Mouse (Mus musculus): ENCODE data around the gene Cyp26c1. TPM values are rescaled to one million over a fixed set of nuclear protein-coding genes. Genes with fewer than 3 reads are reported as not detected.

Gene Cyp26c1
- polyA plus RNA-seq, 1 experiment from 2014 or later = not detected

GRCm38 (mm10) chr19:37716524-37717175, 31.3 kb downstream of the Cyp26c1 start:
- ATAC-seq (ENCODE audit: low FRiP score) (no peak), DNase-seq (ENCODE audit: low spot score) (no peak)
- Histone ChIP-seq H3K27me3 (ENCODE audit: control insufficient read depth, insufficient read depth, low read length) (no peaks in the 10 kb centered on the region), H3K27ac (no peak overlapping the region), H3K4me1 (replicated peaks; ENCODE audit: control insufficient read depth, insufficient read depth, low read length) (no peaks in the 10 kb centered on the region), H3K36me3 (replicated peaks; ENCODE audit: control insufficient read depth, insufficient read depth) (no peaks in the 10 kb centered on the region), H3K4me3 (replicated peaks; ENCODE audit: low read length) (no peak overlapping the region), H3K9me3 (ENCODE audit: control insufficient read depth, low read length) (no peaks in the 10 kb centered on the region), H3K4me2 (replicated peaks) (no peak overlapping the region), H3K9ac (no peak overlapping the region)
- WGBS = 88% methylated on average over 12 of the region's 12 CpGs

- Histone ChIP-seq H3K27me3 (ENCODE audit: control insufficient read depth, insufficient read depth, low read length) (no peaks in the 10 kb centered on the region), H3K4me2 (replicated peaks) (no peak overlapping the region), H3K4me1 (replicated peaks; ENCODE audit: control insufficient read depth, insufficient read depth, low read length) (no peaks in the 10 kb centered on the region), H3K9me3 (ENCODE audit: control insufficient read depth, low read length) (no peaks in the 10 kb centered on the region), H3K4me3 (replicated peaks; ENCODE audit: low read length) (no peak overlapping the region), H3K36me3 (replicated peaks; ENCODE audit: control insufficient read depth, insufficient read depth) (no peaks in the 10 kb centered on the region), H3K9ac (no peak overlapping the region), H3K27ac (no peak overlapping the region)
- WGBS = 36% methylated on average over 1 of the region's 1 CpGs
- no peak for DNase-seq (ENCODE audit: low spot score)
- ATAC-seq (ENCODE audit: low FRiP score) = no peak
Measured at GRCm38 (mm10) chr19:37719166-37719565, 33.8 kb downstream of the Cyp26c1 start.

- Histone ChIP-seq H3K9me3 (ENCODE audit: control insufficient read depth, low read length) (no peaks in the 10 kb centered on the region), H3K4me2 (replicated peaks) (no peak overlapping the region), H3K36me3 (replicated peaks; ENCODE audit: control insufficient read depth, insufficient read depth) (no peaks in the 10 kb centered on the region), H3K4me1 (replicated peaks; ENCODE audit: control insufficient read depth, insufficient read depth, low read length) (no peaks in the 10 kb centered on the region), H3K27ac (no peak overlapping the region), H3K4me3 (replicated peaks; ENCODE audit: low read length) (no peak overlapping the region), H3K9ac (no peak overlapping the region), H3K27me3 (ENCODE audit: control insufficient read depth, insufficient read depth, low read length) (no peaks in the 10 kb centered on the region)
- WGBS = 97% methylated on average over 5 of the region's 5 CpGs
- ATAC-seq (ENCODE audit: low FRiP score) = no peak
- DNase-seq (ENCODE audit: low spot score) = no peak
Measured at GRCm38 (mm10) chr19:37724591-37724990, 39.2 kb downstream of the Cyp26c1 start.

GRCm38 (mm10) chr19:37726585-37726984, 41.2 kb downstream of the Cyp26c1 start:
- Histone ChIP-seq H3K9ac (no peak overlapping the region), H3K27me3 (ENCODE audit: control insufficient read depth, insufficient read depth, low read length) (no peaks in the 10 kb centered on the region), H3K9me3 (ENCODE audit: control insufficient read depth, low read length) (no peaks in the 10 kb centered on the region), H3K4me1 (replicated peaks; ENCODE audit: control insufficient read depth, insufficient read depth, low read length) (no peaks in the 10 kb centered on the region), H3K27ac (no peak overlapping the region), H3K4me3 (replicated peaks; ENCODE audit: low read length) (no peak overlapping the region), H3K4me2 (replicated peaks) (no peak overlapping the region), H3K36me3 (replicated peaks; ENCODE audit: control insufficient read depth, insufficient read depth) (no peaks in the 10 kb centered on the region)
- WGBS = 90% methylated on average over 7 of the region's 7 CpGs
- DNase-seq (ENCODE audit: low spot score) = no peak
- ATAC-seq (ENCODE audit: low FRiP score) = no peak

- Histone ChIP-seq H3K27ac (no peak overlapping the region), H3K9ac (no peak overlapping the region), H3K4me1 (replicated peaks; ENCODE audit: control insufficient read depth, insufficient read depth, low read length) (no peaks in the 10 kb centered on the region), H3K27me3 (ENCODE audit: control insufficient read depth, insufficient read depth, low read length) (no peaks in the 10 kb centered on the region), H3K9me3 (ENCODE audit: control insufficient read depth, low read length) (no peaks in the 10 kb centered on the region), H3K4me2 (replicated peaks) (no peak overlapping the region), H3K4me3 (replicated peaks; ENCODE audit: low read length) (no peak overlapping the region), H3K36me3 (replicated peaks; ENCODE audit: control insufficient read depth, insufficient read depth) (no peaks in the 10 kb centered on the region)
- 93% methylated on average over 2 of the region's 2 CpGs for WGBS
- ATAC-seq (ENCODE audit: low FRiP score) (no peak), DNase-seq (ENCODE audit: low spot score) (no peak)
Measured at GRCm38 (mm10) chr19:37727366-37727765, 42.0 kb downstream of the Cyp26c1 start.

GRCm38 (mm10) chr19:37735426-37735825, 50.0 kb downstream of the Cyp26c1 start:
- H3K27ac ChIP-seq = no peak overlapping the region
- no peak for ATAC-seq (ENCODE audit: low FRiP score)

GRCm38 (mm10) chr19:37738575-37738974, 53.2 kb downstream of the Cyp26c1 start:
- WGBS = 90% methylated on average over 3 of the region's 3 CpGs
- no peak overlapping the region for H3K4me3 ChIP-seq (replicated peaks; ENCODE audit: low read length)
- no peaks in the 10 kb centered on the region for H3K9me3 ChIP-seq (ENCODE audit: control insufficient read depth, low read length)
- DNase-seq (ENCODE audit: low spot score) = no peak
- no peak overlapping the region for H3K4me2 ChIP-seq (replicated peaks)
- ATAC-seq (ENCODE audit: low FRiP score) = no peak
- H3K36me3 ChIP-seq (replicated peaks; ENCODE audit: control insufficient read depth, insufficient read depth) = no peaks in the 10 kb centered on the region
- no peak overlapping the region for H3K9ac ChIP-seq
- H3K27me3 ChIP-seq (ENCODE audit: control insufficient read depth, insufficient read depth, low read length) = no peaks in the 10 kb centered on the region
- no peak overlapping the region for H3K27ac ChIP-seq
- no peaks in the 10 kb centered on the region for H3K4me1 ChIP-seq (replicated peaks; ENCODE audit: control insufficient read depth, insufficient read depth, low read length)

More at GRCm38 (mm10) chr19:37735426-37735825, 50.0 kb downstream of the Cyp26c1 start:
- Histone ChIP-seq H3K4me1 (replicated peaks; ENCODE audit: control insufficient read depth, insufficient read depth, low read length) (no peaks in the 10 kb centered on the region), H3K4me2 (replicated peaks) (no peak overlapping the region), H3K36me3 (replicated peaks; ENCODE audit: control insufficient read depth, insufficient read depth) (no peaks in the 10 kb centered on the region), H3K9me3 (ENCODE audit: control insufficient read depth, low read length) (no peaks in the 10 kb centered on the region), H3K4me3 (replicated peaks; ENCODE audit: low read length) (no peak overlapping the region), H3K27me3 (ENCODE audit: control insufficient read depth, insufficient read depth, low read length) (no peaks in the 10 kb centered on the region), H3K9ac (no peak overlapping the region)
- WGBS = 90% methylated on average over 8 of the region's 8 CpGs
- no peak for DNase-seq (ENCODE audit: low spot score)

GRCm38 (mm10) chr19:37740043-37740442, 54.7 kb downstream of the Cyp26c1 start:
- WGBS = 84% methylated on average over 7 of the region's 7 CpGs
- Histone ChIP-seq H3K4me1 (replicated peaks; ENCODE audit: control insufficient read depth, insufficient read depth, low read length) (no peaks in the 10 kb centered on the region), H3K36me3 (replicated peaks; ENCODE audit: control insufficient read depth, insufficient read depth) (no peaks in the 10 kb centered on the region), H3K9me3 (ENCODE audit: control insufficient read depth, low read length) (no peaks in the 10 kb centered on the region), H3K27me3 (ENCODE audit: control insufficient read depth, insufficient read depth, low read length) (no peaks in the 10 kb centered on the region), H3K9ac (no peak overlapping the region), H3K4me3 (replicated peaks; ENCODE audit: low read length) (no peak overlapping the region), H3K27ac (no peak overlapping the region), H3K4me2 (replicated peaks) (no peak overlapping the region)
- ATAC-seq (ENCODE audit: low FRiP score) (no peak), DNase-seq (ENCODE audit: low spot score) (no peak)
